Mouse (Mus musculus) forebrain, embryonic 10.5 days (tissue): Measurements from ENCODE around the gene Tenm1. TPM values are rescaled to one million over a fixed set of nuclear protein-coding genes. Genes with fewer than 3 reads are reported as not detected.

Experiments used
- DNase-seq: peaks from one replicate; pipeline ENCODE4 v3.0.0-alpha.2; 2017; ENCODE audit warnings: low spot score; ENCODE audit errors: extremely low spot score
- H3K27ac ChIP-seq: fragments of 300-500 bp; sonication (generic); 2 replicates; pipeline ENCODE4 v1.5.1; 2016; ENCODE audit warnings: mild to moderate bottlenecking
- H3K27me3 ChIP-seq: fragments of 300-500 bp; sonication (generic); 2 replicates; pipeline ENCODE4 v1.6.1; 2016; ENCODE audit warnings: mild to moderate bottlenecking; ENCODE audit not compliant: poor library complexity, severe bottlenecking
- H3K36me3 ChIP-seq: fragments of 300-500 bp; sonication (generic); replicated peaks from 2 replicates; pipeline ENCODE4 v1.6.1; 2016; ENCODE audit warnings: mild to moderate bottlenecking, moderate library complexity
- H3K4me1 ChIP-seq: fragments of 300-500 bp; sonication (generic); 2 replicates; pipeline ENCODE4 v1.6.1; 2016
- H3K4me3 ChIP-seq: fragments of 300-500 bp; sonication (generic); 2 replicates; pipeline ENCODE4 v1.5.1; 2016; ENCODE audit warnings: mild to moderate bottlenecking, moderate library complexity
- H3K9me3 ChIP-seq: fragments of 300-500 bp; sonication (generic); 2 replicates; pipeline ENCODE4 v1.6.1; 2016; ENCODE audit warnings: mild to moderate bottlenecking, moderate library complexity
- WGBS: fragments of 180-500 bp; shearing (Covaris S2); methylation state at CpG from one replicate; pipeline ENCODE4 v1.1.7; 2016; 5-methylcytosine and 5-hydroxymethylcytosine counted together
- polyA plus RNA-seq: library from polyadenylated mRNA; unstranded; fragments of >200 nt; fragmentation: Nextera tagmentation; extraction: Ambion mirVana; gene quantifications from 2 replicates; pipeline ENCODE4 v1.2.1, GENCODE M21; 2016

Tenm1 gene
- polyA plus RNA-seq, 1 experiment from 2014 or later: 0.63 TPM

GRCm38 (mm10) chrX:42500538-42500937 lies 928.4 kb downstream of the Tenm1 start:
- H3K36me3 ChIP-seq: no peaks in the 10 kb centered on the region
- no peak overlapping the region for H3K27ac ChIP-seq
- no peaks in the 10 kb centered on the region for H3K27me3 ChIP-seq
- H3K4me3 ChIP-seq: no peak overlapping the region
- no peak for DNase-seq
- H3K9me3 ChIP-seq: no peaks in the 10 kb centered on the region
- no peaks in the 10 kb centered on the region for H3K4me1 ChIP-seq

DNA sequence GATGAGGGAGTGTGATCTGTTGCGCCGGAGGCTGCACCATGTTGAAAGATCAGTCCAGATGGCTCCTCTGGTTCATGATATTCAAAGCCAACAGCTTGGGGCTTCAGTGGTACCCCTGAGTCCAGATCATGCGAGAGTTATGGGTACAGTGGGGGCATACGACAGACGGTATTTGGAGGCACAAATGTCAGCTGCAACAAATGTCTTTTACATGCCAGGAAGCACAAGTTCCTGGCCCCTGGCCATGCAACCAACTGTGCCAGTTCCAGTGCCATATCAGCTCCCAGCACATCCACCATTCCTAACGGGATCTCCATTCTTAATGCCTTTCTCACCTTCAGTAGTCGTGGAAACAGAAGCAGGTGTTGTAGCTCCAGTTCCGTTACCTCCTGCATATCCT lies 938.6 kb downstream of the Tenm1 start:
- no peaks in the 10 kb centered on the region for H3K4me1 ChIP-seq
- H3K27ac ChIP-seq: no peak overlapping the region
- 96% methylated on average over 8 of the region's 8 CpGs for WGBS
- H3K27me3 ChIP-seq: no peaks in the 10 kb centered on the region
- no peak for DNase-seq
- no peaks in the 10 kb centered on the region for H3K36me3 ChIP-seq
- H3K4me3 ChIP-seq: no peak overlapping the region
- peaks cover 7% of the 10 kb centered on the region for H3K9me3 ChIP-seq

DNA sequence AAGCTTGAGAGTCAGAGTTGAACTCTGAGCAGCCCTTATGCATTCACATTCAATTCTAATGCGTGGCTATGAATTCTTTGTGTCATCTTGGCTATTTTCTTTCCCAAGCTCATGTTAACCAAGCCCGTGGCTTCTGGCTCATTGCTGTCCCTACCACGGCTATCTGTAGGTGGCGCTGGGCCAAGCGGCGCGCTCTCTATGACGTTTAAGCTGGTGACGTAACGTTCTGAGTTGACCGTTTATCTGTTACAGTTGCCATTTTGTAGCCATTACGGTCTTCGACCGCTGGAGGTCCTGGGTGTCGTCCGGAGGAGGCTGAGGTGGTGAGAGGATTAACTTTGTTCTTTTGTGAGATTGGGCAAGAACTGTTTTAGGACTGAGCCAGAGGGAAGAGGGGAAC lies 939.5 kb downstream of the Tenm1 start, which contains the start of gene Tex13c2:
Gene Tex13c2, plus strand, starts transcription at position 246 of the 400 bp plus-strand sequence.
- no peaks in the 10 kb centered on the region for H3K36me3 ChIP-seq
- DNase-seq: no peak
- no peaks in the 10 kb centered on the region for H3K27me3 ChIP-seq
- H3K9me3 ChIP-seq: peaks cover 7% of the 10 kb centered on the region
- H3K27ac ChIP-seq: no peak within 1 kb of the TSS
- H3K4me3 ChIP-seq: no peak within 1 kb of the TSS
- WGBS: 90% methylated on average over 16 of the region's 16 CpGs
- H3K4me1 ChIP-seq: no peaks in the 10 kb centered on the region

Other genes starting within 250 kb of the Tenm1 start
- not detected in 2 replicates for gene Tex13c1, start 162.0 kb upstream of the Tenm1 start, polyA plus RNA-seq